Mouse (Mus musculus): ENCODE results near the gene Kdm5b. TPM values are rescaled to one million over a fixed set of nuclear protein-coding genes. Genes with fewer than 3 reads are reported as not detected.

Gene Kdm5b
- polyA plus RNA-seq, 1 experiment from 2014 or later = 12.6 TPM

DNA sequence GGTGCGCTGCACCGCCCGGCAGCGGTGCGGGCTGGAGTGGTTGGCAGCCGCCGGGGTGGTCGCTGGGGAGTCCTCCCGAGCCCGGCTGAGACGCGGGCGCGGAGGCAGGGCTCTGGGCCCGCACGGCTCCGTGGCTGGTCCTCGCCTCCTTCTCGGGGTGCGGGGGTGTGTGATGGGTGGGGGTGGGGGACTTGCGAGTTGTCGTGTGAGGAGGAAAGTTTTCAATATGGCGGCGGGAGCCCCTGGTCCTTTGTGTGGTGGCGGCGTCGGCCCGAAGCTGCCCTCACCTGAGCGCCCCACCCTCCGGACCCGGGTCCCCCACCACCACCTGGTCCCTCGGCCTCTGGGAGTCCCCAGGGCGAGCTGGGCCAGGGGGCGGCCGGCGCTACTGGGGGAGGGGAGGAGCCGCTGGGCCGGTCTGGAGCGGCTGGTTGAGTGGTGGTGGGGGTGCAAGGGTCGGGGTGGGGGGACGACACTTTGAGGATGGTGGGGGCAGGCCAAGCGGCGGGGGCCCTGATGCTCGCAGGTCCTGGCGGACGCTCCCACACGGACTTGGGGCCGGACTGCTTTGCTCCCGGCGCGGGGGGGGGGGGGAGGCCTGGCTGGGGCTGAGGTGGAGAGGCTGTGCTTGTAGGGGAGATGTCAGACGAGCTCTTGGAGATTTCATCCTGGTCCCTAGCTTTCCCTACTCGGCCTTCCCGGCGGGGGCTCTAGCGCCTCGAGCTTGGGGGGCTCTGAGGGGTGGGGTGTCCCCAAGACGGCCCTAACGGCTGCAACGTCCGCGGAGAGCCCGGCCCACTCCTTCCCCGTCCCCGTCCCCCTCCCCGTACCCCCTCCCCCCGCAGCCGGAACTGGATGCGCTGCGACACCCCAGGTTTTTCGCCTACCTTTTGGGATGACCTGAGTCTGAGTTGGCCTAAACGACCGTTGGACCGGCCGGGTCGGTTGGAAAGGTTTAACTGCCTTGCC lies 1.1 kb downstream of the Kdm5b start:
- no peaks in the 10 kb centered on the region for H3K36me3 ChIP-seq (ENCODE audit: control insufficient read depth, insufficient read depth)
- H3K4me3 ChIP-seq (ENCODE audit: low read depth, low read length) = peak overlapping the region; percentile 97
- no peak for TF ChIP-seq CTCF (IDR thresholded peaks at IDR 0.05; ENCODE audit: low read depth)
- no peaks in the 10 kb centered on the region for H3K9me3 ChIP-seq (ENCODE audit: control insufficient read depth)
- WGBS = 1% methylated on average over 57 of the region's 76 CpGs
- H3K4me2 ChIP-seq (replicated peaks; ENCODE audit: low read depth) = peak overlapping the region; percentile 82
- H3K9ac ChIP-seq (ENCODE audit: low read depth, low read length) = peak overlapping the region; percentile 94
- H3K27me3 ChIP-seq (replicated peaks; ENCODE audit: control insufficient read depth, insufficient read depth, low read length) = no peaks in the 10 kb centered on the region
- H3K4me1 ChIP-seq (replicated peaks; ENCODE audit: control insufficient read depth, insufficient read depth, low read length) = no peaks in the 10 kb centered on the region; the same call in 1 of the 2 replicates
- peak; percentile 6; the same call in 1 of the 2 replicates for ATAC-seq
- H3K27ac ChIP-seq (ENCODE audit: low read depth, low read length) = peak overlapping the region; percentile 92

DNA sequence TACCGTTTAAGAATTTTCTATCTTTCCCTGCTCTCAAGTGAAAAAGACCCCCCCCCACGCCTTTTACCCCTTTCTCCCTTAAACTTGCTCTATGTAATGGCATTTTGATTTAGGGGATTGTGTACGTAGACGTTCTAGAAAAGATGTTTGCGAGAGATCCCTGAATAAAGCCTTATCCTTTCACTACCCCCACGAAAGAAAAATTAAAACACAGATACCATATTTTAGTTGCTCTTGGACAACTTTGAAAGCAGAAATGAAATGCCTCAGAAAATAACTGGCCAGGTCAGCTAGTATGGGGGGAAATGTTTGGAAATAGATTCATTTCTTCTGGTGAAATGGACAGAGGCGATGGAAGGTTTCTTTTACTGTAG lies 1.8 kb downstream of the Kdm5b start:
- Histone ChIP-seq H3K4me2 (replicated peaks; ENCODE audit: low read depth) (peak overlapping the region; percentile 82), H3K9ac (ENCODE audit: low read depth, low read length) (peak overlapping the region; percentile 94), H3K4me1 (replicated peaks; ENCODE audit: control insufficient read depth, insufficient read depth, low read length) (no peaks in the 10 kb centered on the region; the same call in 1 of the 2 replicates), H3K36me3 (ENCODE audit: control insufficient read depth, insufficient read depth) (no peaks in the 10 kb centered on the region), H3K4me3 (ENCODE audit: low read depth, low read length) (peak overlapping the region; percentile 97), H3K9me3 (ENCODE audit: control insufficient read depth) (no peaks in the 10 kb centered on the region), H3K27ac (ENCODE audit: low read depth, low read length) (no peak overlapping the region), H3K27me3 (replicated peaks; ENCODE audit: control insufficient read depth, insufficient read depth, low read length) (no peaks in the 10 kb centered on the region)
- ATAC-seq = no peak
- WGBS = 27% methylated on average over 7 of the region's 7 CpGs
- no peak for TF ChIP-seq CTCF (IDR thresholded peaks at IDR 0.05; ENCODE audit: low read depth)

DNA sequence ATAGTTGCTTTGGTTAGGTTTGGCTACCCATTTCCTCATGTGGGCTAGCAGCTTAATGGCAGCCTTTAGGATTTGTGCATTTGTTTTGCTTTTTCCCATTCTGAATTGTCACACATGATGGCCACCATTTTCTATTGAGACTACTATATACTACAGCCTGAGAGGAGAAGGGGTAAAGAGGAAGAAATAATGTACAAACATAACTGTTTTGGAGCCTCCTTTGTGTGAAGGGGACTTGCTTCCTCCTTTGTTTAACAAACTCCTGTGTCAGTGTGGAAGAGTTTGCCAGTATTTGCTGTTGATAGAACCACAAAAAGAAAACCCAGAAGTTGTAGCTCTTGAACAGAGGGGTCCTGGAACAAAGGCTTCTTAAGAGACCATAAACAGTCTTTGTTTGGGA lies 2.5 kb downstream of the Kdm5b start:
- H3K4me2 ChIP-seq (replicated peaks; ENCODE audit: low read depth) = peak overlapping the region; percentile 82; the same call in 1 of the 2 replicates
- H3K27me3 ChIP-seq (replicated peaks; ENCODE audit: control insufficient read depth, insufficient read depth, low read length) = no peaks in the 10 kb centered on the region
- no peaks in the 10 kb centered on the region; the same call in 1 of the 2 replicates for H3K4me1 ChIP-seq (replicated peaks; ENCODE audit: control insufficient read depth, insufficient read depth, low read length)
- no peaks in the 10 kb centered on the region for H3K36me3 ChIP-seq (ENCODE audit: control insufficient read depth, insufficient read depth)
- no peaks in the 10 kb centered on the region for H3K9me3 ChIP-seq (ENCODE audit: control insufficient read depth)
- ATAC-seq = no peak
- H3K27ac ChIP-seq (ENCODE audit: low read depth, low read length) = no peak overlapping the region
- H3K4me3 ChIP-seq (ENCODE audit: low read depth, low read length) = no peak overlapping the region
- H3K9ac ChIP-seq (ENCODE audit: low read depth, low read length) = no peak overlapping the region
- no peak for TF ChIP-seq CTCF (IDR thresholded peaks at IDR 0.05; ENCODE audit: low read depth)

DNA sequence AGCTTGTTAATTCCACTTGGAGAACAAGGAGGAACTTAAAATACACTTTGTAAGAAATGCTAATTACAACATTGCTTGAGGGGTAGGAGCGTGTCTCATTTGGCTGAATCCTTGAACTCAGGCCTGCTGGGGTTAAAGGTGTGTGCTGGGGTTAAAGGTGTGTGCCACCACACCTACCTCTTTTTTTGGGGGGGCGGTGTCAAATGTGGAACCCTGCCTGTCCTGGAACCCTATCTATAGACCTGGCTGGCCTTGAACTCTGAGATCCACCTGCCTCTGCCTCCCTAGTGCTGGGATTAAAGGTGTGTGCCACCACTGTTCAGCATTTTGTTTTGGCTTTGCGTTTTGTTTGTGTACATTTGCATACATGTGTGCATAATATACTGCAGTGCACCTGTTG lies 3.8 kb downstream of the Kdm5b start:
- 90% methylated on average over 3 of the region's 3 CpGs for WGBS
- Histone ChIP-seq H3K4me1 (replicated peaks; ENCODE audit: control insufficient read depth, insufficient read depth, low read length) (no peaks in the 10 kb centered on the region; the same call in 1 of the 2 replicates), H3K27ac (ENCODE audit: low read depth, low read length) (no peak overlapping the region), H3K36me3 (ENCODE audit: control insufficient read depth, insufficient read depth) (no peaks in the 10 kb centered on the region), H3K4me3 (ENCODE audit: low read depth, low read length) (no peak overlapping the region), H3K9ac (ENCODE audit: low read depth, low read length) (no peak overlapping the region), H3K27me3 (replicated peaks; ENCODE audit: control insufficient read depth, insufficient read depth, low read length) (no peaks in the 10 kb centered on the region), H3K4me2 (replicated peaks; ENCODE audit: low read depth) (no peak overlapping the region), H3K9me3 (ENCODE audit: control insufficient read depth) (no peaks in the 10 kb centered on the region)
- no peak for ATAC-seq
- no peak for TF ChIP-seq CTCF (IDR thresholded peaks at IDR 0.05; ENCODE audit: low read depth)

DNA sequence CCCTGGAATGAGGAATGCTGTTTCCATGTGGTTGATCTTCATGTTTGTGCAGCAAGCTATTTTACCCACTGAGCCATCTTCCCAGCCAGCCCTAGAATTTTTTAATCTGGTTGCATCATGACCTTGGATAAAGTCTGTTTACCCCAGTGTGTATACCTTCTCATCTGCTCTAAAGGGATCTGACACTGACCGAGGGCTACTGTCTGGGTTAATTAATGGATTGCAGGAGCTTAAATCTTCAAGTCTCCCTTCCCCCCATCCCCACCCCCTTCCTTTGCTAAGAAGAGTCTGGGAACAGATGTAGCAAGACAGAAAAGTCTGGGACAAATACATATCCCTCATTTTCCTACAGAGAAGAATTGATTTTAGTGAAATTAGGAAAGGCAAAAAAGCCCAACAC lies 7.5 kb downstream of the Kdm5b start:
- WGBS = 58% methylated on average over 1 of the region's 1 CpGs
- ATAC-seq = no peak

DNA sequence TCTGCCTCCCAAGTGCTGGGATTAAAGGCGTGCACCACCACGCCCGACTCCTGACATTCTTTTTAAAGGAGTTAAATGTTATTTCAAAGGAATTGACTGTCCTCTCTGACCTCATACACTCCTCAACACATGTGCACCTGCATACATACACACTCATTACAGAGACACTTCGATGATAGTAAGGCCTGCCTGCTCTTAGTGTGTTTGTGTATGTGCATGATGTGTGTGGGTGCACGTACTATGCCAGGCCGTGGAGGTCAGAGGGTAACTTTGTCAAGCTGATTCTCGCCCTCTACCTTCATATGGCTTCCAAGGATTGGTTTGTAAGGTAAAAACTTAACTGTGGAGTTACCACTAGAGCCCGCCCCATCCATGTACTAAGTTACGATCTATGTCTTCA lies 10.2 kb downstream of the Kdm5b start:
- no peaks in the 10 kb centered on the region for H3K9me3 ChIP-seq (ENCODE audit: control insufficient read depth)
- no peaks in the 10 kb centered on the region for H3K4me1 ChIP-seq (replicated peaks; ENCODE audit: control insufficient read depth, insufficient read depth, low read length)
- H3K9ac ChIP-seq (ENCODE audit: low read depth, low read length) = no peak overlapping the region
- 93% methylated on average over 9 of the region's 9 CpGs for WGBS
- no peak for TF ChIP-seq CTCF (IDR thresholded peaks at IDR 0.05; ENCODE audit: low read depth)
- no peaks in the 10 kb centered on the region for H3K36me3 ChIP-seq (ENCODE audit: control insufficient read depth, insufficient read depth)
- no peak overlapping the region for H3K4me2 ChIP-seq (replicated peaks; ENCODE audit: low read depth)
- no peak overlapping the region for H3K4me3 ChIP-seq (ENCODE audit: low read depth, low read length)
- ATAC-seq = no peak
- no peaks in the 10 kb centered on the region for H3K27me3 ChIP-seq (replicated peaks; ENCODE audit: control insufficient read depth, insufficient read depth, low read length)
- H3K27ac ChIP-seq (ENCODE audit: low read depth, low read length) = no peak overlapping the region

More for the DNA sequence above, 7.5 kb downstream of the Kdm5b start:
- no peak overlapping the region for H3K4me3 ChIP-seq (ENCODE audit: low read depth, low read length)
- no peak overlapping the region for H3K9ac ChIP-seq (ENCODE audit: low read depth, low read length)
- TF ChIP-seq CTCF (IDR thresholded peaks at IDR 0.05; ENCODE audit: low read depth) = no peak
- no peaks in the 10 kb centered on the region; the same call in 1 of the 2 replicates for H3K4me1 ChIP-seq (replicated peaks; ENCODE audit: control insufficient read depth, insufficient read depth, low read length)
- H3K27ac ChIP-seq (ENCODE audit: low read depth, low read length) = no peak overlapping the region
- H3K36me3 ChIP-seq (ENCODE audit: control insufficient read depth, insufficient read depth) = no peaks in the 10 kb centered on the region
- H3K4me2 ChIP-seq (replicated peaks; ENCODE audit: low read depth) = no peak overlapping the region
- no peaks in the 10 kb centered on the region for H3K27me3 ChIP-seq (replicated peaks; ENCODE audit: control insufficient read depth, insufficient read depth, low read length)
- H3K9me3 ChIP-seq (ENCODE audit: control insufficient read depth) = no peaks in the 10 kb centered on the region
